Mouse (Mus musculus) megakaryocyte-erythroid progenitor cell, adult 5-6 weeks (primary cell): ENCODE measurements around the gene Trim63. TPM values are rescaled to one million over a fixed set of nuclear protein-coding genes. Genes with fewer than 3 reads are reported as not detected.
A peak's percentile ranks its signal among the peaks of the same experiment; 100 is the strongest.
"Not testable (repeated sequence)": the region's sequence is repeated elsewhere in the genome, so short reads cannot be mapped to it uniquely, and the experiment has no call there.

Source experiments
- ATAC-seq: replicated peaks from 2 replicates; pipeline ENCODE4 v1.8.0; 2016; ENCODE audit warnings: mild to moderate bottlenecking, inconsistent platforms; ENCODE audit not compliant: severe bottlenecking, poor library complexity, low FRiP score, low TSS enrichment
- total RNA-seq, 2 experiments: library from RNA; stranded (forward) in 1 of 2; stranded (reverse) in 1 of 2; fragments of 200-1000, 215-1000 nt in 1 of 2; fragments of >200 nt in 1 of 2; fragmentation: Nextera tagmentation in 1 of 2; gene quantifications; 2 replicates each; pipeline ENCODE4 v1.2.3; 2014 to 2017

Gene Trim63
- total RNA-seq, 2 experiments from 2014 or later: not detected

- no peak for ATAC-seq
Observed at GRCm38 (mm10) chr4:134328151-134328550, 13.2 kb downstream of the Trim63 start.

GRCm38 (mm10) chr4:134328832-134329231, 13.9 kb downstream of the Trim63 start:
- ATAC-seq: no peak

GRCm38 (mm10) chr4:134330281-134330680, 15.4 kb downstream of the Trim63 start:
- no peak for ATAC-seq

- not testable (repeated sequence) for ATAC-seq
Observed at GRCm38 (mm10) chr4:134341231-134341630, 26.3 kb downstream of the Trim63 start.

DNA sequence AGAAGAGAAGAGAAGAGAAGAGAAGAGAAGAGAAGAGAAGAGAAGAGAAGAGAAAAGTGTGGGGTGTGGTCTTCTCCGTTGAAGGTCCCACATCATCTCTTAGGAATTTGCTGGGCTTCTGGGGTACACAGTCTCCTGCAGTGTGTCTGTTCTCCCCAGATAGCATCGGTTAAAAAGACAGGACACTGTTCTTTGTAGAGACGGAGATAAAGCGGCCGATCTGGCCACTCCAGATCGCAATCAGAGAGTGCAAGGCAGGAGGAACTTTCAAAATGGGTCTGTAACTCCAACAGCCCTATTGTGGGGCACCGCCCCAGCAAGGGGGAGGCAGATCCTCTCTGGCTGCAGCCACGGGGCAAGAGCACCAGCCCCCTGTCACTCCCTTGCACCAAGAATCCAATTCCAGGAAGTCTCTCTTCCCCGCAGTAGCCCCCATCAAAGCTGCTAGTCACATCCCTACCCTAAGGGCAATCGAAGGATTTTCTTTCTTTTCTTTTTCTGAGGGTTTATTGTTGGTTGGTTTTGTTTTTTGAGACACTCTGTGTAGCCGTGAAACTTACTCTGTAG, 27.4 kb downstream of the Trim63 start:
- ATAC-seq: no peak

- 0 out of 2 replicates have a peak, but pooled peaks have one; percentile 38 for ATAC-seq
Observed at GRCm38 (mm10) chr4:134343071-134344031, 28.4 kb downstream of the Trim63 start, which contains the start of gene Slc30a2. Gene Slc30a2, plus strand, starts transcription at chr4:134343181.

GRCm38 (mm10) chr4:134344620-134345019, 29.7 kb downstream of the Trim63 start:
- ATAC-seq: no peak

- ATAC-seq: no peak
Observed at GRCm38 (mm10) chr4:134345802-134346201, 30.9 kb downstream of the Trim63 start.

- ATAC-seq: no peak
Observed at GRCm38 (mm10) chr4:134348078-134348477, 33.2 kb downstream of the Trim63 start.

DNA sequence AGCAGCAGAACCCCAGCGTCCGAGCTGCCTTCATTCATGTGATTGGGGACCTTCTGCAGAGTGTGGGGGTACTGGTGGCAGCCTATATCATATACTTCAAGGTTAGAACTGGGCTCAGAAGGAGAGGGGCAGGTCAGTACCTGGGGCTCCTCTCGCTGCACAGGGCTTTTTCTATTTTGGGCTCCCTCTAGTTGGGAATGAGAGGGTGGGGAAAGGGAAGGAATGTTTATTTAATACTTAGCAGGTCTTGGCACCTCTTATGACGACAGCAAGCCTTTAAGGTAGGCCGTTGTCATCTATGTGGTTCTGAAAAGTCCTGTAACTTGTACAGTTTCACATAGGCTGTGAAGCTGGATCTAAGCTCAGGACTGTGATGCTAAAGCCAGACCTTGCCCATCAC, 33.6 kb downstream of the Trim63 start:
- no peak for ATAC-seq

DNA sequence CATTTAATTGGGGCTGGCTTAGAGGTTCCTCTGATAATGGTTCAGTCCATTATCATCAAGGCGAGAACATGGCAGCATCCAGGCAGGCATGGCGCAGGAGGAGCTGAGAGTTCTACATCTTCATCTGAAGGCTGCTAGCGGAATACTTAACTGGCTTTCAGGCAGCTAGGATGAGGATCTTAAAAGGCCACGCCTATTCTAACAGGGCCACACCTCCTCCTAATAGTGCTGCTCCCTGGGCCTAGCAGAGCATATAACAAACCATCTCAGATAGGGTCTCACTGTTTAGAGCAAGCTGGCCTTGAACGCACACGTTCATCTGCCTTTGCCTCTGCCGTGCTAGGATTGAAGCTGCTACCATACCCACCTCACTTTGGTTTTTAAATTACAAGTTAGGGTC, 34.9 kb downstream of the Trim63 start:
- no peak for ATAC-seq

DNA sequence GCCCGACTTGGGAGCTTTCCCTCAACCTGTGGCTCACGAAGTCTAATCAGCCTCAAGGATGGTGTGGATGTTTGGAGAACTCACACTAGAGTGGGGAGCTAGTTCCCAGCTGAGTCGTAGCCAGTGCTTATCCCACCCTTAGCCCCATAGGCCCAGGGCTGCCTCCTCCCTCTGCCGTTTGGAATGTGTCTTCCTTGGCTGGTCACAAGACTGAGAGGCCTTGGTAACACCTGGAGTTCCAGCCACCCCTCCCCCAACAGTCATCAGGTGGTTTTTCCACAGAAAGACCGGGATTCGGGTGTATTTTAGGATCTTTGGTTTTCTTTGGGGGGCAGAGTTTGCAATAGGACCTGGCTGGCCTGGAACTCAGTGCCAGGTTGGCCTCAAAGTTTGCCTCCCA, 35.7 kb downstream of the Trim63 start:
- ATAC-seq: no peak

DNA sequence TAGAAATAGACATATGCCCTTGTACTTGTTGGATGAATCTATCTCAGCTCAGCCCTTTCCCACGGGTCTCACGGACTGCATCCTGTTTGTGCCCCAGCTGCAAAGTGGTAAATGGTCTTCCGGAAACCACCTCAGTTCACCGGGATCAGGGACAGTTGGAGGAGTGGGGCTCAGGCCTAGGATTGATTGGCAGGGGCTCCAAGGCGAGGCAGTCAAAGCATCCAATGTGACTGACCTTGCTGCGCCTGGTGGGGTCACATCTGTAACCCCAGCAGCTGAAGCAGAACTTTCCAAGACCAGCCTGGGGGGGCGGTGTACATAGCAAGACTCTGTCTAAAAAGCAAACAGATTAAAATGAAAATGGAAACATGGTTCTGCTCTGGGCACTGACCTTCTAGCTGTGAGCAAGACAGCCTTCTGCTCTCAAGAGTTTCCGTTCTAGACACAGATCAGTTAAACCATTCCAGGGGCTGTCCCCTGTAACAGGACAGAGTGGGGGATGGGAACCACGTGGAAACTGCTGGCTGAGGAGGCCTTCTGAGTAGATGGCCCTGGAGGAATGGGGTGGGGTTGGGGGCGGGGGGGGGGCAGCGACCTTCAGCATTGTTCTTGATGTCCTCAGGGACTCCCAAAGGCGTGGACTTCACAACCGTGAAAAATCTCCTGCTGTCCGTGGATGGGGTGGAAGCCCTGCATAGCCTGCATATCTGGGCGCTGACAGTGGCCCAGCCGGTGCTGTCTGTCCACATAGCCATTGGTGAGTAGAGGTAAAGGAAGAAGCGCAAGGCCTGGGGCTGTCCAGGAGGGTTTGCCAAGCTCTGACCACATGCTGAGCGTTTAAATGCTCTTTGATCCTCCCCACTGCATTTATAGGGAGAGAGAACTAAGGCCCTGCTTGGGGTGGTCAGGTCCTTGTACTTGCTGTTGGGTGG, 36.7 kb downstream of the Trim63 start:
- no peak for ATAC-seq

- ATAC-seq: no peak
Observed at GRCm38 (mm10) chr4:134352261-134352707, 37.4 kb downstream of the Trim63 start.

- ATAC-seq: no peak
Observed at GRCm38 (mm10) chr4:134352929-134353328, 38.0 kb downstream of the Trim63 start.

GRCm38 (mm10) chr4:134353527-134354409, 38.8 kb downstream of the Trim63 start:
- no peak for ATAC-seq

DNA sequence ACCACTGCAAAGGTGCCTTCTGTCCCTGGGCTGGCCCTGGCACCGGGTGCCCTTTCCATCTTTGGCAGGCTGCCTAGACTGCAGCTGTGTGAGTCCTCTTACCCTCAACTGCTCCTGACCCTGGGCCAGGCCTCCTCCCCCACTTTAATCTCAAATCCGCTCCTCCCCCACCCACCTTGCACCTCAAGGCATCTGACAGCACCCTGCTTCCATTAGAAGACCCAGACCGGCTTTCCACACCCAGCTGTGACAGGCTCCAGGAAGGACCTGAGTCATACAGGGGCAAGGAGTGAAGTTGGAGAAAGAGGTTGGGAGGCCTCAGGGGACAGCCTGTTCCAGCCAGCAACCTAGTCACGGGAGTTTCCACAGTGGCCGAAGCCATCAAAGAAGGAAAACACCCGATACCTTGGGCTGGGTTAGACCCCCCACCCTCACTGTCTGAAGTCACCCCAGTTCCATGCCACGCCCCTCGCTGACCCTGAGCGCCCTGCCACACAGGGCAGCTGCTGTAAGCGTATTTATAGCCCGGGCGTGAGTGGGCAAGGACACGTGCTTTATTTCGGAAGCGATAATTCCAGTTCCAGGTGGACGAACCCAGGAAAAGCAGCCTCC, 41.0 kb downstream of the Trim63 start:
- ATAC-seq: no peak
